Mouse (Mus musculus) MEL-GATA-1-ER (cell line): ENCODE data around the gene Nkx2-3.

Source experiments
- DNase-seq: peaks from one replicate; pipeline ENCODE4 v3.0.0-alpha.2; 2012; ENCODE audit warnings: low read depth; ENCODE audit errors: extremely low read depth

The Nkx2-3 gene

GRCm38 (mm10) chr19:43605666-43606551 is 6.2 kb upstream of the Nkx2-3 start:
- no peak for DNase-seq

GRCm38 (mm10) chr19:43606552-43607530 is 5.3 kb upstream of the Nkx2-3 start:
- no peak for DNase-seq

- no peak for DNase-seq
Measured at GRCm38 (mm10) chr19:43607842-43608680, 4.1 kb upstream of the Nkx2-3 start.

- no peak for DNase-seq
Measured at GRCm38 (mm10) chr19:43608711-43609457, 3.2 kb upstream of the Nkx2-3 start.

GRCm38 (mm10) chr19:43609458-43610330 is 2.4 kb upstream of the Nkx2-3 start:
- DNase-seq, result no peak

- DNase-seq, result no peak
Measured at GRCm38 (mm10) chr19:43610341-43610848, 1.7 kb upstream of the Nkx2-3 start.

- no peak for DNase-seq
Measured at GRCm38 (mm10) chr19:43611110-43611509, 1.0 kb upstream of the Nkx2-3 start.

- no peak for DNase-seq
Measured at GRCm38 (mm10) chr19:43611561-43611960, 564 bp upstream of the Nkx2-3 start.

GRCm38 (mm10) chr19:43612501-43612971 is 411 bp downstream of the Nkx2-3 start:
- no peak for DNase-seq

- DNase-seq, result no peak
Measured at GRCm38 (mm10) chr19:43613293-43614130, 1.4 kb downstream of the Nkx2-3 start.

- no peak for DNase-seq
Measured at GRCm38 (mm10) chr19:43614341-43615073, 2.4 kb downstream of the Nkx2-3 start.

- DNase-seq, result no peak
Measured at GRCm38 (mm10) chr19:43615074-43615445, 2.9 kb downstream of the Nkx2-3 start.

- no peak for DNase-seq
Measured at GRCm38 (mm10) chr19:43615571-43616414, 3.7 kb downstream of the Nkx2-3 start.

GRCm38 (mm10) chr19:43616415-43616861 is 4.3 kb downstream of the Nkx2-3 start:
- DNase-seq, result no peak

- no peak for DNase-seq
Measured at GRCm38 (mm10) chr19:43616889-43617288, 4.8 kb downstream of the Nkx2-3 start.

- DNase-seq, result no peak
Measured at GRCm38 (mm10) chr19:43617761-43618349, 5.7 kb downstream of the Nkx2-3 start.
